Mouse (Mus musculus): ENCODE measurements around the gene Uqcrc2. TPM values are rescaled to one million over a fixed set of nuclear protein-coding genes. Genes with fewer than 3 reads are reported as not detected.

Uqcrc2 gene
- polyA plus RNA-seq, 1 experiment from 2014 or later = 232 TPM

DNA sequence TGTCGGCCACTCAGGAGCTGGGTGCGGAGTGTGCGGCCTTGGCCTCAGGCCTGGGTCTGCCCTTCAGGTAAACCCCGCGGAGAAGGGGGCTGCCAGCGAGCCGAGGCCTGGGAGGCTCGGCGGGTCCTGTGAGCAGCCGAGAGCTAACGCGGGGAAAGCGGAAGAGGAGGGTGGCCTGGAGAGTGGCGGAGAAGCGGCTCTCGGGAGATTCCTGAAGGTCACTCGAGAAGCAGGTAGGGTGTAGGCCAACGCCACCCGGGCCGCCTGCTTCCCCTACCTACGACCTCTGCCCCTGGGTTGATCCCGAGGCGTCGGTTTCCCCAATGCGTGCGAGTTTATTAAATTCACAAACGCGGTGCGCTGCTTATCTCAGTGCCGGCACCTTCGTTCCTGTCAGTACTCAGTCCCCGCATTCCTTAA, 396 bp downstream of the Uqcrc2 start:
- Histone ChIP-seq H3K9me3 (ENCODE audit: control insufficient read depth, low read length) (no peaks in the 10 kb centered on the region), H3K4me1 (ENCODE audit: control insufficient read depth, insufficient read depth, low read length) (peaks cover 8% of the 10 kb centered on the region; the same call in 1 of the 2 replicates), H3K4me2 (replicated peaks; ENCODE audit: low read depth, low read length) (peak overlapping the region; percentile 70), H3K9ac (ENCODE audit: low read depth, low read length) (peak overlapping the region; percentile 96), H3K27ac (ENCODE audit: low read depth, low read length) (peak overlapping the region; percentile 90), H3K27me3 (ENCODE audit: control insufficient read depth, insufficient read depth, low read length) (no peaks in the 10 kb centered on the region), H3K4me3 (ENCODE audit: low read length) (peak overlapping the region; percentile 96), H3K36me3 (ENCODE audit: control insufficient read depth, insufficient read depth, low read length) (peaks cover 28% of the 10 kb centered on the region)
- WGBS = 0% methylated on average over 32 of the region's 32 CpGs
- ATAC-seq (ENCODE audit: low FRiP score, low TSS enrichment) = no peak; the same call in 1 of the 2 replicates

DNA sequence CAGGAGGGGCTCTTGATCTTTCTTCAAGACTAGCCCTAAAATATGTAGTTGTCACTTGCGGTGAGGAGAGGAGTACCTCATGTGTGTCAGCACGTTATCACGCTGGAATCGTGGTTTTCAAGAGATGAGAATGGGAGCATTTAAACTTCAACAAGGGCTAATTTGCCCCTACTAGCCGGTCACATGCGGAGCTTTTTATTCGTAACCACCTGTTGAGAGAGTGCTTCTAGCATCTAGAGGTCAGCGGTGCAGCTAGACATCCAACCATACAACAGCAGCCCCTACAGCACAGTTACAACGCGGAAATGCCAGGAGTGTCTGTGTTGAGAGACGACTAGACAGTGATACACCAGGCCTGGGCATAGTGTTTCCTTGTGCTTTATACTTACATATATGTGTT, 845 bp downstream of the Uqcrc2 start:
- peak overlapping the region; percentile 70 for H3K4me2 ChIP-seq (replicated peaks; ENCODE audit: low read depth, low read length)
- 1% methylated on average over 11 of the region's 11 CpGs for WGBS

DNA sequence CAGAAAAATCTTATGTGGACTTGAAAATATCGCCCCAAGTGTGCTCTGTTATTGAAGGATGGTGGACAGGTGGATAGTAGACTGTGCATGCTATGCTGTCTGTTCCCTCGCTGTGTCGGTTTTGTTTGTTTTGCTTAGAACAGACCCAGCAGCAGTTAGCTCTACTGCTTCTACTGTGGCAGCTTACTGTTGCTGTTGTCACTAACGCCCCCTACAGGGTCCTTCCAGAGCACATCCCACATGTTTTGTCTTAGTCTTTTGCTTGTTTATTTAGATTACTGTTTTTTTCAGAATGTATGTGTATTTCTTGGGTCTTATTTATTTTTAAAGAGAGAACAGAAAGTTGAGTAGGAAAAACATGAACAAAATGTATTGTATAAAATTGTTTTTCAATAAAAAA, 8.2 kb downstream of the Uqcrc2 start:
- no peaks in the 10 kb centered on the region for H3K9me3 ChIP-seq (ENCODE audit: control insufficient read depth, low read length)
- no peak overlapping the region for H3K9ac ChIP-seq (ENCODE audit: low read depth, low read length)
- no peaks in the 10 kb centered on the region for H3K27me3 ChIP-seq (ENCODE audit: control insufficient read depth, insufficient read depth, low read length)
- H3K36me3 ChIP-seq (ENCODE audit: control insufficient read depth, insufficient read depth, low read length) = peaks cover 86% of the 10 kb centered on the region
- H3K4me1 ChIP-seq (ENCODE audit: control insufficient read depth, insufficient read depth, low read length) = no peaks in the 10 kb centered on the region
- WGBS = 74% methylated on average over 4 of the region's 4 CpGs
- H3K4me3 ChIP-seq (ENCODE audit: low read length) = no peak overlapping the region
- no peak for ATAC-seq (ENCODE audit: low FRiP score, low TSS enrichment)
- H3K4me2 ChIP-seq (replicated peaks; ENCODE audit: low read depth, low read length) = no peak overlapping the region
- no peak overlapping the region for H3K27ac ChIP-seq (ENCODE audit: low read depth, low read length)

More for the DNA sequence above, 845 bp downstream of the Uqcrc2 start:
- Histone ChIP-seq H3K27ac (ENCODE audit: low read depth, low read length) (peak overlapping the region; percentile 90; the same call in 1 of the 2 replicates), H3K4me1 (ENCODE audit: control insufficient read depth, insufficient read depth, low read length) (peaks cover 8% of the 10 kb centered on the region; the same call in 1 of the 2 replicates), H3K9ac (ENCODE audit: low read depth, low read length) (peak overlapping the region; percentile 96), H3K4me3 (ENCODE audit: low read length) (peak overlapping the region; percentile 96), H3K36me3 (ENCODE audit: control insufficient read depth, insufficient read depth, low read length) (peaks cover 32% of the 10 kb centered on the region), H3K27me3 (ENCODE audit: control insufficient read depth, insufficient read depth, low read length) (no peaks in the 10 kb centered on the region), H3K9me3 (ENCODE audit: control insufficient read depth, low read length) (no peaks in the 10 kb centered on the region)
- no peak for ATAC-seq (ENCODE audit: low FRiP score, low TSS enrichment)

DNA sequence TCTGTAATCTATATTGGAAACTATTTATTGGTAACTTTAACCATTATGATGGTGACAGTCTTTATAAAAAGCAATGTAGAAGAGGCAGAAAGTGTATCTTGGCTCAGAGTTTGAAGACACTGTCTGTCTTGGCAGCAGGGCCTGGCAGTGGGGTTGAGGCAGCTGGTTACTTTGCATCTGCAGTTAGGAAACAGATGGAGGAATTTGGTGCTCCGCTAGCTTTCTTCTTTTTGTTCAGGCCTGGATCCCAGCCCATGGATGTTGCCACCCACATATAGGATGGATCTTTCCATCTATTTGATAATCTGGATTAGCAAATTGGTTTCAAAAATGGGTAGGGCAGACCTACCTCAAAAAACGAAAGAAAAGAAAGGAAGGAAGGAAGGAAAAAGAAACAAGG, 12.9 kb downstream of the Uqcrc2 start:
- 81% methylated on average over 2 of the region's 2 CpGs for WGBS
- peaks cover 93% of the 10 kb centered on the region for H3K36me3 ChIP-seq (ENCODE audit: control insufficient read depth, insufficient read depth, low read length)
- H3K4me3 ChIP-seq (ENCODE audit: low read length) = no peak overlapping the region
- no peak for ATAC-seq (ENCODE audit: low FRiP score, low TSS enrichment)
- H3K9ac ChIP-seq (ENCODE audit: low read depth, low read length) = no peak overlapping the region
- no peak overlapping the region for H3K27ac ChIP-seq (ENCODE audit: low read depth, low read length)
- no peaks in the 10 kb centered on the region for H3K4me1 ChIP-seq (ENCODE audit: control insufficient read depth, insufficient read depth, low read length)
- no peaks in the 10 kb centered on the region for H3K9me3 ChIP-seq (ENCODE audit: control insufficient read depth, low read length)
- H3K4me2 ChIP-seq (replicated peaks; ENCODE audit: low read depth, low read length) = no peak overlapping the region
- no peaks in the 10 kb centered on the region for H3K27me3 ChIP-seq (ENCODE audit: control insufficient read depth, insufficient read depth, low read length)

DNA sequence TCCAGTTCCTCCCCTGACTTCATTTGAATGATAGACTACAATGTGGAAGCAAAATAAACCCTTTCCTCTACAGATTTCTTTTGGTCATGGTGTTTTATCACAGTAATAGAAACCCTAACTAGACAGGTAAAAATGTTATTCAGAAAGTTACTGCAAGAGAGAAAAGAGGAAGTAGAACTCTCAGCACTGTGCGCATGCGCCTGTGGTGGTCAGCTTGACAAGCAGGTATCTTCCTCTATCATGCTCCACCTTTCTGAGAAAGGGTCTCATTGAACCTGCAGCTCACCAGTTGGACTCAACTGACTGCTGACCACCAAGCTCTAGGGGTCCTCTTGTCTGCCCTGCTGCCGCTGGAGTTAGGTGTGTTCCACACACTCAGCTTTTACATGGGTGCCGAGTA, 27.1 kb downstream of the Uqcrc2 start:
- no peak for ATAC-seq (ENCODE audit: low FRiP score, low TSS enrichment)
- WGBS = 93% methylated on average over 4 of the region's 4 CpGs

DNA sequence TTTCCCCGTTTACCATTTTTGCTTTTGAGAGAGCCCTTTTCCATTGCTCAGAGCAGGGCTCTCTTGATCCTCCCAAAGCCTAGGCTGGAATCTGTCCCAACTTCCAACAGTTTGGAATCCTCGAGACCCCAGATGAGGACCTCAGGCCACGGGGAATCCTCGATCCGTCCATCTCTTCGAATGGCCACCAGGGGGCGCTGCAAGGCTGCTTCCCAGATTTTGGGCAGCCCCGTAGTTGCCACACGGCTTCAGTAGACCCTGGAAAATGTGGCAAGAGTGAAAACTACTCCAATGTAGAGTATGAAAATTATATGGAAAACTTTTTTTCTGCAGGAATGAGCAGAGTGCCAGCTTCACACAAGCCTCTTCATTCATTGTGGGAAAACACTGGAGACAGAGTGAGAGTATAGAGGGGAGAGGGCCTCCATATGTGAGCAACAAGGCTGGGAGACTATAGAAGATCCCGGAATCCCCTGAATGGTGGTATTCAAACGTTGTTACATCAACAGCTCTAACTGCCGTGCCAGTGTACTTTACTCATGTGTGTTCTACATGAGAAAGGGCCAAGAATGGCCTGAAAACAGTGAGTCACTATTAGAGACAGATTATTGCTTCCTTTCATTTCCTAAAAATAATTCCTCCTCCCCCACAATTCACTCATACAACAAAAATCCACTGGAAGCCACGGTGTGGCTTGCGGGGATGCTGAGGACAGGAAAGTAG, 35.3 kb downstream of the Uqcrc2 start, which contains the start of gene Pdzd9:
Gene Pdzd9, minus strand, starts transcription at position 191 of the 723 bp plus-strand sequence.
- ATAC-seq (ENCODE audit: low FRiP score, low TSS enrichment) = peak; percentile 82
- WGBS = 22% methylated on average over 14 of the region's 14 CpGs

More for the DNA sequence above, 27.1 kb downstream of the Uqcrc2 start:
- H3K9me3 ChIP-seq (ENCODE audit: control insufficient read depth, low read length) = no peaks in the 10 kb centered on the region
- no peak overlapping the region for H3K9ac ChIP-seq (ENCODE audit: low read depth, low read length)
- H3K4me3 ChIP-seq (ENCODE audit: low read length) = no peak overlapping the region
- H3K4me1 ChIP-seq (ENCODE audit: control insufficient read depth, insufficient read depth, low read length) = no peaks in the 10 kb centered on the region
- H3K36me3 ChIP-seq (ENCODE audit: control insufficient read depth, insufficient read depth, low read length) = peaks cover 30% of the 10 kb centered on the region
- no peak overlapping the region for H3K27ac ChIP-seq (ENCODE audit: low read depth, low read length)
- no peaks in the 10 kb centered on the region for H3K27me3 ChIP-seq (ENCODE audit: control insufficient read depth, insufficient read depth, low read length)
- no peak overlapping the region for H3K4me2 ChIP-seq (replicated peaks; ENCODE audit: low read depth, low read length)

DNA sequence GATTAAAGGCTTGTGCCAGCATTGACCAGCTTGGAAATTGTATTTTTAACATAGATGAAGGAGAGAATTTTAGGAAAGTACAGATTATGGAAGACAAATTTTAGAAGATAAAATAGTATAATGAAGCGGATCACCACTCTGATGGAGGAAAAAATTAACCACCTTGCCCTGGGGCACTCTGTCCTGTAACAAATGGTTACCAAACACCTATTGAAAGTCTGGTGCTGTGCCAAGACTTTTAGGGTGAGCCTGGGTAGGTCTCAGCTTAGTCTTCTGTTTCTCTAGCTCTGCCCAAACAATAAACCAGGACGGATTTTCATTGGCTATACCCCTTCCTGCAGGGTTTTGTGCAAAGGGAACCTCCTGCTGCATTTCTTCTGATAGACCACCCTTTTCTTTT, 36.3 kb downstream of the Uqcrc2 start:
- 68% methylated on average over 2 of the region's 2 CpGs for WGBS
- H3K27ac ChIP-seq (ENCODE audit: low read depth, low read length) = no peak overlapping the region

More for the DNA sequence above, 35.3 kb downstream of the Uqcrc2 start, which contains the start of gene Pdzd9:
- no peaks in the 10 kb centered on the region for H3K36me3 ChIP-seq (ENCODE audit: control insufficient read depth, insufficient read depth, low read length)
- no peak within 1 kb of the TSS for H3K4me3 ChIP-seq (ENCODE audit: low read length)
- H3K27me3 ChIP-seq (ENCODE audit: control insufficient read depth, insufficient read depth, low read length) = no peaks in the 10 kb centered on the region
- no peak within 1 kb of the TSS for H3K9ac ChIP-seq (ENCODE audit: low read depth, low read length)
- H3K4me2 ChIP-seq (replicated peaks; ENCODE audit: low read depth, low read length) = no peak within 1 kb of the TSS
- no peak within 1 kb of the TSS for H3K27ac ChIP-seq (ENCODE audit: low read depth, low read length)
- no peaks in the 10 kb centered on the region for H3K4me1 ChIP-seq (ENCODE audit: control insufficient read depth, insufficient read depth, low read length)
- H3K9me3 ChIP-seq (ENCODE audit: control insufficient read depth, low read length) = no peaks in the 10 kb centered on the region

DNA sequence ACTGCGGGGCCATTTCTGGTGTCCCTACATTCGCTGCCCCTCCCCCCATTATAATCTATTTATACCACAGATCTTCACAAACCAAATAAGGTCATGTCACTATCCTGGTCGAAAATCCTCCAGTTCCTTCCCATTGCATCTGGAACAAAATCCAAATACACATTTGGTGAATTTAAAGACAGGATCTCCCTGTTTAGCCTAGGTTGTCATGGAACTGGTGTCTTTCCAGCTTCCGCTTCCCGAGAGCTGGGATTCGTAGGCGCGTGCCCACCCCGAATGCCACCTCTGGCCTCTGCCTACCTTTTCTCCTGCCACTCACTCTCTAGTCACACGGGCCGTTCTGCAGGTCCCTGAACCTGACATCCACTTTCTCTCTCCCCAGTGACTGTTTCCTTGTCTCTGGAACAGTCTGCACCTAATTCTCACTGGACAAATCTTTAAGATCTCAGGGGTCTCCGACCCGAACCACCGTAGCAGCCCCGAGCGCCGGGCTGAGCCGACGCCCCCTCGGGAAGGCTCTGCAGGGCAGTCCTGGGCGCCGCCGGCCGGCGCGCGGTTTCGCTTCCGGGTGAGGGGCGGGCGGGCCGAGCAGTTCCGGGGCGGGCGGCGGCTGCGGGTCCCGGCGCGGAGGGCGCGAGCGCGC, 42.1 kb downstream of the Uqcrc2 start, which contains the start of gene Mosmo:
Gene Mosmo, plus strand, starts transcription at position 618 of the 643 bp plus-strand sequence.
- Histone ChIP-seq H3K36me3 (ENCODE audit: control insufficient read depth, insufficient read depth, low read length) (no peaks in the 10 kb centered on the region), H3K27ac (ENCODE audit: low read depth, low read length) (peak within 1 kb of the TSS; percentile 67), H3K4me1 (ENCODE audit: control insufficient read depth, insufficient read depth, low read length) (peaks cover 15% of the 10 kb centered on the region; the same call in 1 of the 2 replicates), H3K4me2 (replicated peaks; ENCODE audit: low read depth, low read length) (peak within 1 kb of the TSS; percentile 81), H3K4me3 (ENCODE audit: low read length) (peak within 1 kb of the TSS; percentile 83), H3K9me3 (ENCODE audit: control insufficient read depth, low read length) (no peaks in the 10 kb centered on the region), H3K27me3 (ENCODE audit: control insufficient read depth, insufficient read depth, low read length) (no peaks in the 10 kb centered on the region), H3K9ac (ENCODE audit: low read depth, low read length) (peak within 1 kb of the TSS; percentile 89)
- ATAC-seq (ENCODE audit: low FRiP score, low TSS enrichment) = peak; percentile 96
- WGBS = 1% methylated on average over 30 of the region's 44 CpGs

More for the DNA sequence above, 36.3 kb downstream of the Uqcrc2 start:
- H3K9me3 ChIP-seq (ENCODE audit: control insufficient read depth, low read length) = no peaks in the 10 kb centered on the region
- no peaks in the 10 kb centered on the region for H3K27me3 ChIP-seq (ENCODE audit: control insufficient read depth, insufficient read depth, low read length)
- no peak overlapping the region for H3K9ac ChIP-seq (ENCODE audit: low read depth, low read length)
- ATAC-seq (ENCODE audit: low FRiP score, low TSS enrichment) = no peak
- H3K36me3 ChIP-seq (ENCODE audit: control insufficient read depth, insufficient read depth, low read length) = no peaks in the 10 kb centered on the region
- H3K4me1 ChIP-seq (ENCODE audit: control insufficient read depth, insufficient read depth, low read length) = no peaks in the 10 kb centered on the region
- no peak overlapping the region for H3K4me2 ChIP-seq (replicated peaks; ENCODE audit: low read depth, low read length)
- H3K4me3 ChIP-seq (ENCODE audit: low read length) = no peak overlapping the region

All from kidney, embryonic 14.5 days (tissue).